Mouse (Mus musculus): ENCODE results near the gene Pex14. TPM values are rescaled to one million over a fixed set of nuclear protein-coding genes. Genes with fewer than 3 reads are reported as not detected.

The Pex14 gene
- total RNA-seq, 2 experiments from 2014 or later, result 21.6 to 24.3 TPM

GRCm38 (mm10) chr4:148926459-148926858 is 173.2 kb downstream of the Pex14 start:
- DNase-seq, result no peak
- intact Hi-C loops (cut with DNase I), result no loop called here
- Histone ChIP-seq H3K4me3 (no peak overlapping the region), H3K27ac (peak overlapping the region; percentile 4; the same call in 1 of the 2 replicates)
- TF ChIP-seq CTCF (IDR thresholded peaks at IDR 0.05), result no peak

- DNase-seq, result no peak
- Histone ChIP-seq H3K4me3 (no peak overlapping the region), H3K27ac (peak overlapping the region; percentile 38)
- intact Hi-C loops (cut with DNase I), result no loop called here
- no peak for TF ChIP-seq CTCF (IDR thresholded peaks at IDR 0.05)
Observed at GRCm38 (mm10) chr4:148925589-148926359, 173.9 kb downstream of the Pex14 start.

GRCm38 (mm10) chr4:148923976-148924375 is 175.7 kb downstream of the Pex14 start:
- intact Hi-C loops (cut with DNase I), result no loop called here
- Histone ChIP-seq H3K4me3 (no peak overlapping the region), H3K27ac (peak overlapping the region; percentile 35; the same call in 1 of the 2 replicates)
- no peak for DNase-seq
- TF ChIP-seq CTCF (IDR thresholded peaks at IDR 0.05), result no peak

- H3K27ac ChIP-seq, result peak overlapping the region; percentile 35; the same call in 1 of the 2 replicates
- H3K4me3 ChIP-seq, result no peak overlapping the region
- no peak for DNase-seq
- no peak for TF ChIP-seq CTCF (IDR thresholded peaks at IDR 0.05)
- intact Hi-C loops (cut with DNase I), result no loop called here
Observed at GRCm38 (mm10) chr4:148923414-148923813, 176.3 kb downstream of the Pex14 start.

- Histone ChIP-seq H3K4me3 (no peak overlapping the region), H3K27ac (no peak overlapping the region)
- no peak for TF ChIP-seq CTCF (IDR thresholded peaks at IDR 0.05)
- intact Hi-C loops (cut with DNase I), result no loop called here
- DNase-seq, result no peak
Observed at GRCm38 (mm10) chr4:148922221-148922700, 177.4 kb downstream of the Pex14 start.

GRCm38 (mm10) chr4:148920610-148921009 is 179.1 kb downstream of the Pex14 start:
- H3K27ac ChIP-seq, result no peak overlapping the region

GRCm38 (mm10) chr4:148918707-148919447 is 180.8 kb downstream of the Pex14 start:
- DNase-seq, result no peak
- TF ChIP-seq CTCF (IDR thresholded peaks at IDR 0.05), result no peak
- Histone ChIP-seq H3K4me3 (no peak overlapping the region), H3K27ac (no peak overlapping the region)
- intact Hi-C loops (cut with DNase I), result no loop called here

More at GRCm38 (mm10) chr4:148920610-148921009, 179.1 kb downstream of the Pex14 start:
- intact Hi-C loops (cut with DNase I), result no loop called here
- no peak for DNase-seq
- TF ChIP-seq CTCF (IDR thresholded peaks at IDR 0.05), result no peak
- H3K4me3 ChIP-seq, result no peak overlapping the region

GRCm38 (mm10) chr4:148915849-148916248 is 183.8 kb downstream of the Pex14 start:
- no peak for DNase-seq
- TF ChIP-seq CTCF (IDR thresholded peaks at IDR 0.05), result no peak
- intact Hi-C loops (cut with DNase I), result loop anchor here (1.0 kb wide), 1 partner anchor 112 kb away; the partner anchor contains the start of gene Casz1
- Histone ChIP-seq H3K4me3 (no peak overlapping the region), H3K27ac (peak overlapping the region; percentile 74; the same call in 1 of the 2 replicates)

GRCm38 (mm10) chr4:148914863-148915622 is 184.6 kb downstream of the Pex14 start:
- intact Hi-C loops (cut with DNase I), result loop anchor here (1.0 to 5.0 kb wide), 2 partner anchors 111 to 132 kb away; partner anchors contain the start of gene Casz1
- Histone ChIP-seq H3K27ac (peak overlapping the region; percentile 74), H3K4me3 (peak overlapping the region; percentile 17)
- TF ChIP-seq CTCF (IDR thresholded peaks at IDR 0.05), result no peak
- DNase-seq, result peak; percentile 73

- Histone ChIP-seq H3K27ac (peak overlapping the region; percentile 71), H3K4me3 (no peak overlapping the region)
- no peak for TF ChIP-seq CTCF (IDR thresholded peaks at IDR 0.05)
- intact Hi-C loops (cut with DNase I), result loop anchor here (5.0 kb wide), 1 partner anchor 134 kb away; no protein-coding TSS in a partner anchor
- no peak for DNase-seq
Observed at GRCm38 (mm10) chr4:148912826-148913590, 186.7 kb downstream of the Pex14 start.

- no peak overlapping the region for H3K4me3 ChIP-seq
- H3K27ac ChIP-seq, result peak overlapping the region; percentile 71
- DNase-seq, result no peak
- no peak for TF ChIP-seq CTCF (IDR thresholded peaks at IDR 0.05)
- intact Hi-C loops (cut with DNase I), result loop anchor here (5.0 kb wide), 1 partner anchor 135 kb away; no protein-coding TSS in a partner anchor
Observed at GRCm38 (mm10) chr4:148912134-148912533, 187.5 kb downstream of the Pex14 start.

Other genes with a start within 250 kb of the Pex14 start
- gene Dffa, start 4.3 kb upstream of the Pex14 start, total RNA-seq (2021), result 10 to 100 TPM; 60.4 to 90.0 TPM
- under 1 TPM; 0.36 to 0.51 TPM for gene Cort, start 26.9 kb upstream of the Pex14 start, total RNA-seq (2021)
- 1 to 10 TPM; 6.5 to 7.0 TPM for gene Cenps, start 37.8 kb upstream of the Pex14 start, total RNA-seq (2021)
- 10 to 100 TPM; 14.4 to 19.1 TPM for gene Pgd, start 66.9 kb upstream of the Pex14 start, total RNA-seq (2021)
- 100 to 1,000 TPM; 256 to 358 TPM for gene Kif1b, start 207.8 kb upstream of the Pex14 start, total RNA-seq (2021)